Mouse (Mus musculus) Muller cell, postnatal 12 days (primary cell): ENCODE results near the gene Plekhh2.

Source experiments
- DNase-seq: peaks from one replicate; pipeline ENCODE4 v3.0.0-alpha.2; 2015; ENCODE audit errors: inconsistent ontology term

Gene Plekhh2

GRCm38 (mm10) chr17:84511682-84512515 lies at the start of gene Plekhh2:
TSS of gene Plekhh2 (plus strand) at chr17:84511895.
- DNase-seq = peak; percentile 92

GRCm38 (mm10) chr17:84465753-84466608 lies 45.7 kb upstream of the Plekhh2 start, which contains the start of gene Thada:
TSS of gene Thada (minus strand) at chr17:84466205.
- peak; percentile 97 for DNase-seq

- no peak for DNase-seq
Observed at GRCm38 (mm10) chr17:84474312-84474711, 37.4 kb upstream of the Plekhh2 start.

GRCm38 (mm10) chr17:84477176-84477575 lies 34.5 kb upstream of the Plekhh2 start:
- DNase-seq = no peak

- no peak for DNase-seq
Observed at GRCm38 (mm10) chr17:84478276-84478675, 33.4 kb upstream of the Plekhh2 start.

- no peak for DNase-seq
Observed at GRCm38 (mm10) chr17:84480464-84481355, 31.0 kb upstream of the Plekhh2 start.

GRCm38 (mm10) chr17:84482831-84483230 lies 28.9 kb upstream of the Plekhh2 start:
- no peak for DNase-seq

- no peak for DNase-seq
Observed at GRCm38 (mm10) chr17:84483673-84484320, 27.9 kb upstream of the Plekhh2 start.

- no peak for DNase-seq
Observed at GRCm38 (mm10) chr17:84487415-84487814, 24.3 kb upstream of the Plekhh2 start.

GRCm38 (mm10) chr17:84492255-84492880 lies 19.3 kb upstream of the Plekhh2 start:
- peak; percentile 25 for DNase-seq

- no peak for DNase-seq
Observed at GRCm38 (mm10) chr17:84497026-84497425, 14.7 kb upstream of the Plekhh2 start.

- no peak for DNase-seq
Observed at GRCm38 (mm10) chr17:84497559-84497958, 14.1 kb upstream of the Plekhh2 start.

- DNase-seq = no peak
Observed at GRCm38 (mm10) chr17:84497972-84498604, 13.6 kb upstream of the Plekhh2 start.

GRCm38 (mm10) chr17:84498639-84499038 lies 13.1 kb upstream of the Plekhh2 start:
- peak; percentile 94 for DNase-seq

- DNase-seq = no peak
Observed at GRCm38 (mm10) chr17:84502341-84502740, 9.4 kb upstream of the Plekhh2 start.

- no peak for DNase-seq
Observed at GRCm38 (mm10) chr17:84505922-84506321, 5.8 kb upstream of the Plekhh2 start.

GRCm38 (mm10) chr17:84508736-84509135 lies 3.0 kb upstream of the Plekhh2 start:
- DNase-seq = no peak

- DNase-seq = no peak
Observed at GRCm38 (mm10) chr17:84509176-84509575, 2.5 kb upstream of the Plekhh2 start.

- DNase-seq = peak; percentile 92
Observed at GRCm38 (mm10) chr17:84510355-84510754, 1.3 kb upstream of the Plekhh2 start.
